Mouse (Mus musculus) brain, embryonic 14.5 days (tissue): ENCODE data around the gene Zcchc10. TPM values are rescaled to one million over a fixed set of nuclear protein-coding genes. Genes with fewer than 3 reads are reported as not detected.

Source experiments
- DNase-seq: peaks from one replicate; pipeline ENCODE4 v3.0.0-alpha.2; 2011; ENCODE audit warnings: low read depth
- CTCF ChIP-seq: fragments of 200-500 bp; IDR thresholded peaks from 2 replicates; pipeline ENCODE4 v1.5.1; 2012; ENCODE audit warnings: inconsistent platforms, mild to moderate bottlenecking, moderate library complexity, borderline replicate concordance; ENCODE audit not compliant: insufficient read depth, insufficient read length; ENCODE audit errors: extremely low read depth
- POLR2A ChIP-seq: fragments of 200-500 bp; IDR thresholded peaks from 2 replicates; pipeline ENCODE4 v1.6.1; 2012; ENCODE audit warnings: mild to moderate bottlenecking, inconsistent platforms, borderline replicate concordance; ENCODE audit not compliant: poor library complexity, insufficient read depth, insufficient read length, severe bottlenecking; ENCODE audit errors: extremely low read depth
- polyA plus RNA-seq: library from polyadenylated mRNA; depleted of rRNA; stranded (reverse); fragments of >200 nt; gene quantifications from 2 replicates; pipeline ENCODE4 v1.2.3, GENCODE M21; 2012; rRNA removed

The Zcchc10 gene
- polyA plus RNA-seq, 1 experiment, result 9.5 TPM

DNA sequence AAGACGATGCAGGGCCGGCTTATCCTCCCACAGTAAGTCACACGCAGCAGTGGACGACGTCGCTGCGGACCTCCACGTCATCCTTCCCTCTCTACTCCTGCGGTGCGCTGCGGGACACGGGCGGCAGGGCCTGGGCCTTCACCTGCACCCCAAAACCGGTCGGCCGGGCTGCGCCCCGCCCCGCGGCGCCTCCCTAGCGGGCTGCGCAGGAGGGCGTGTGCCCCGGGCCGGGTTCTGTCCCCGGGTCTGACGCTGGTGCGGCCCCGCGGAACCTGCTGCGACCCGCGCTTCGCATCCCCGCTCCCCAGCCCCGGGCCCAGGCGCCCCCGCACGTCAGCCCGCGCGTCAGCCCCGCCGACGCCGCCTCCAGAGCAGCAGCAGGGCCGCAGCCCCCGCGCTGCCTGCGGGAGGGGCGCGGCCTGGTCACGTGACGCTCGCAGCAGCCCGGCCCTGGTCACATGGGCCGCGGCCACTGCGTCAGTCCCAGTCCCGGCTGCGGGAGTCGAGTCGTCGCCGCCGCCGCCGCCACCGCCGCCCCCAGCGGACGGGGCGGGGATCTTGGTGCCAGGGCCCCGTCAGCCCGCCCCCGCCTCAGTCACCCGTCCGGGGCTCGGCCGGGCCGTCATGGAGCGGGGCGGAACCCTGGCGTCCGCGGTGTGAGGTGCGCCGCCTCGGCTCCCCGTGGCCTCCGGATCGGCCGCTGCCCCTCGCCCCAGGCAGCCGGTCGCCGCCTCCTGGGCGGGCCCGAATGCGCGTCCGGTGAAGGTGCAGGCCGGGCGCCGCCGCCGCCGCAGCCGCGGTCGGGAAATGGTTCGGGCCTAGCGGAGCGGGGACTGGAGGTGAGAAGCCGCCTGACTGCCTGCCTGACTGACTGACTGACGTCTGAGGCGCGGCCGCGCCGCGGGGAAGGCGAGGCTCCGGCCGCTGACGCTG lies 26.1 kb downstream of the Zcchc10 start, which contains the start of gene Aff4:
TSS of gene Aff4 (plus strand) at position 543 of the 933 bp plus-strand sequence.
- peak; percentile 97 for DNase-seq
- TF ChIP-seq CTCF (no peak), POLR2A (peak; percentile 85)

DNA sequence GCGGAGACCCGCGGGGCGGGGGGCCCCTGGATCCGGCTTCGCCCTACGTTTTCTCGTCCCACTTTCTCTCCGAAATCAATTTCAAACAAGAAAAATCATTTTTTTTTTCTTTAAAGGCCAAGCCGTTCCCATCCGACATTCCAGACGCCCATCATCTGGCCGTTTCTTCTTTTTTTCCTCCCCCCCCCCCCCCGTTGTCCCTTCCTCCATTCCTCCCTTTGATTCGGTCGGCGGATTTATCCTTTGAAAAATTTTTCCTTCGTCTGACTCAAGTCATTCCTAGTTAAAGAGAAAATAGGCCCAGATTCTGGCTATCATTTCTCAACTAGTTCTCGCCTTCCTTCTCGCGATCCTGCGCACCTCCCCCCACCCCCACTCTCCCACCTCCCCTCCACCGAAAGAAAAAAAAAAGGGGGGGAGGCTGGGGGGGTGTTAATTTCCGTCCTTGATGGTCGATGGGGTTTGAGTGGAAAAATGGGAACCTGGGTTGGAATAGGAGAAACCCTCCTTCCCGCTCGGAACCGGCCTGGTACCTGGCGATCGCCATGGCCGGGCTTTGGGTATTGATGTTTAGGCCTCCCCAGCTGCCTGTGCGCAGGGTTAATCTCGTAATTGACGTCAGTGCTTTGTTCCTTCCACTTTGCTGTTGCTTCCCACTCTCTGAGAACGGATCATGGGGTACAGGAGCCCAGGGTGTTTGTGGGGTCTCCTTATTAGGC lies 26.9 kb downstream of the Zcchc10 start:
- TF ChIP-seq POLR2A, result no peak
- no peak for TF ChIP-seq CTCF
- peak; percentile 87 for DNase-seq

DNA sequence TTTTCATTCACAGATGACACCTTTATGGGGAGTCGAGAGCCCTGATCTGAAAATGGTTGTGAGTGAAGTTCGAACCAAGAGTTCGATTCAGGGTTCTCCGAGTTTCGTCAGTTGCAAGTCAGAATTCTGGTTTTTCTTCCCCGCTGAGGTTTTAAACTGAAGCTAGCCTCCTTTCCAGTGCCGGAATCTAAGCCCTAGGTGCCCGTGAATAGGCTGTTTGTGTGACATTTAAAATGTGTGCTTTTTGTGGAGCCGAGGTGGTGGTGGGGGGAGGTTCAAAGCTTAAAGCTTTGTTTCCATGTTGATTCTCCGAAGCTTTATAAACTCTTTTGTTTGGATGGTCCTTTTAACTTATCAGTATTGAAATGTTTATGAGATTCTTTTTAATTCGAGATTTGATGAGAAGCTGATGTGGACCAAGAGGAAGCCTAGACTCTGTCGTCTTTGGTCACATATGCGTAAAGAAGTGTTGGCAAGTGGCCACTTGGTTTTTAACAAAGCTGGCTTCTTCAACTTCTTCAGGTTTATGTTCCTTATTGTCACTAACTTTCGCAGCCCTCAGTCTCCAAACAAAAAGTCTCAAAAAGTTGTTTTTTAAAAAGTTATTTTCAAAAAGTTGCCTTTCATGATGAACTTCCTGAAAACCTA lies 27.6 kb downstream of the Zcchc10 start:
- no peak for TF ChIP-seq CTCF
- no peak for TF ChIP-seq POLR2A
- DNase-seq, result no peak

DNA sequence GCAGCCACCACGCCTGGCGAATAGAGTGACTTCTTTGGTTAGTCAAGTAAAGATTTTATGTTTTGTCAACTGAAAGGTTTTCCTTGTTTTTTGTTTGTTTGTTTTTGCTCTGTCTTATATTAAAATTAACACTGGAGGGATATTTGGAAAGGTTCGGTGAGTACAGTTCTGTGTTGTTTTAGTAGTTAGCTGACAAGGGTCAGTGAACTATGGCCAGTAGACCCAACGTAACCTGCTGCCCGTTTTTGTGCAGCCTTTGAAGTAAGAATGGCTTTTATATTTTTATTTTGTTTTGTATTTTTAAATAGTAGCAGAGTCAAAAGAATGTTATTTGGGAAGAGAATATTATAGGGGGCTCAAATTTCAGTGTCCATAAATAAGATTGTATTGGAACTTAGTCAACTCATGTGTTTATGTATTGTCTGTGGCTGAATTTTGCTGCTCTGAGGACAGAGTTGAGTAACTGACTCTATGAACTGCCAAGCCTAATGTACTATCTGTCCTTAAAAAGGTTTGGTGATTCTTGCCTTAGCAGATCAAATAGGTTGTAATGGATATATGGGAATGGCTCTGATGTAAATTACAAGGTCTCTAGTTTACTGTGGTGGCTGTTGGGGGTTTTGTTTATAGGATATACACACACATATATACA lies 34.2 kb downstream of the Zcchc10 start:
- TF ChIP-seq CTCF (no peak), POLR2A (no peak)
- DNase-seq, result no peak

DNA sequence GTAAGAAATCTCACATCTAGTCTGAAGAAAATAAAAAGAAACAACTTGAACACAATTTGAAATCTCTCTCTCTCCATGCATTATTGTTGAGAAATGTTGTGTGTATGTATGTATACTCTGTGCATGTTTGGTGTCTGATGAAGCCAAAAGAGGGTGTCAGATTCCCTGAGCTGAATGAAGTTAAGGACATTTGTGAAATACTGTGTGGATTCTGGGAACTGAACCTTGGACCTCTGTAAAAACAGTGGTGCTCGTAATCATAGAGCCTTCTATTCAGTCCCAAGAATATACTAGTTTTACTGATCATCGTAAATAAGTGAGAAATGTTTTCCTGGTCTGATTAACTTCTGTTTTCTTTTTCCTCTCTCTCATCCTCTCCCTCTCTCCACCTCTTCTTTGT lies 42.6 kb downstream of the Zcchc10 start:
- no peak for DNase-seq
- TF ChIP-seq CTCF, result no peak
- TF ChIP-seq POLR2A, result no peak

DNA sequence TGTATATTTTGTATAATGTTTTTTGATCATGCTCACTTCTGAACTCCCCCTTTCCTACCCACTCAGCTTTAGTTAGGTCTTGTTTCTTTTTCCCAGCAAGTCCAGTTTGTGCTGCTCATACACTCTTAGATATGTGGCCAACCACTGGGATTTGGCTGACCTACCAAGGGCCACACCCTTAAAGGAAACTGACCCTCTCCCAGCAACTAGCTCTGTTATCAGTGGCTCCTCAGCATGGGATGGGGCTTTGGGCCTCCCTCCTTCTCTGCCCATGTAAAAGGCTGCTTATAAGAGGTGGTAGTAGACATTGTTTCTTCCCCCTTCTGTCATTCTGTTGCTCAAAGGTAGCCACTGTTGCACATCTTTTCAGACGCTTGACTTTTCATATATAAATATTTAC lies 54.4 kb downstream of the Zcchc10 start:
- DNase-seq, result no peak
- TF ChIP-seq CTCF (no peak), POLR2A (no peak)

Other genes with a start within 250 kb of the Zcchc10 start
- gene Hspa4, start 24.2 kb upstream of the Zcchc10 start, polyA plus RNA-seq, result 59.4 and 91.9 TPM in 2 replicates
- 49.1 and 69.0 TPM in 2 replicates for gene Aff4, start 26.2 kb downstream of the Zcchc10 start, polyA plus RNA-seq
- gene Leap2, start 98.5 kb downstream of the Zcchc10 start, polyA plus RNA-seq, result not detected in 2 replicates
- gene Uqcrq, start 106.2 kb downstream of the Zcchc10 start, polyA plus RNA-seq, result 217 and 304 TPM in 2 replicates
- gene Gdf9, start 106.3 kb downstream of the Zcchc10 start, polyA plus RNA-seq, result 2.7 and 4.3 TPM in 2 replicates
- 0.14 TPM in 1 of 2 replicates, not detected in the other for gene Gm10447, start 132.4 kb downstream of the Zcchc10 start, polyA plus RNA-seq
- gene Shroom1, start 132.5 kb downstream of the Zcchc10 start, polyA plus RNA-seq, result 2.4 and 2.9 TPM in 2 replicates
- not detected in 2 replicates for gene Gm9837, start 145.8 kb downstream of the Zcchc10 start, polyA plus RNA-seq
- not detected in 2 replicates for gene Gm9945, start 155.5 kb downstream of the Zcchc10 start, polyA plus RNA-seq
- 1.1 and 1.6 TPM in 2 replicates for gene Sowaha, start 155.6 kb downstream of the Zcchc10 start, polyA plus RNA-seq
- gene Sept8, start 194.6 kb downstream of the Zcchc10 start, polyA plus RNA-seq, result 36.5 and 38.4 TPM in 2 replicates
- 79.4 and 100 TPM in 2 replicates for gene Kif3a, start 242.7 kb downstream of the Zcchc10 start, polyA plus RNA-seq